Mouse (Mus musculus) limb, embryonic 11.5 days (tissue): Measurements from ENCODE around the gene Bicdl1. TPM values are rescaled to one million over a fixed set of nuclear protein-coding genes. Genes with fewer than 3 reads are reported as not detected.
A peak's percentile ranks its signal among the peaks of the same experiment; 100 is the strongest.
"Not testable (repeated sequence)": the region's sequence is repeated elsewhere in the genome, so short reads cannot be mapped to it uniquely, and the experiment has no call there.

ENCODE experiments used
- ATAC-seq: fragments of 200-750 bp; cut with Nextera tagmentation; 2 replicates; pipeline ENCODE4 v1.8.0; 2017; ENCODE audit warnings: low read depth; ENCODE audit not compliant: insufficient number of reproducible peaks, low FRiP score, low TSS enrichment
- DNase-seq: peaks from one replicate; pipeline ENCODE4 v3.0.0-alpha.2; 2015; ENCODE audit warnings: low spot score
- H3K27ac ChIP-seq: fragments of 300-500 bp; sonication (generic); replicated peaks from 2 replicates; pipeline ENCODE4 v1.5.1; 2014; ENCODE audit warnings: low read depth, mild to moderate bottlenecking, low read length
- H3K27me3 ChIP-seq: fragments of 300-500 bp; sonication (generic); 2 replicates; pipeline ENCODE4 v1.6.1; 2014; ENCODE audit warnings: mild to moderate bottlenecking, low read length, mixed read lengths; ENCODE audit not compliant: control insufficient read depth, insufficient read depth
- H3K36me3 ChIP-seq: fragments of 300-500 bp; sonication (generic); 2 replicates; pipeline ENCODE4 v1.6.1; 2014; ENCODE audit warnings: mild to moderate bottlenecking, low read length, moderate library complexity, mixed read lengths; ENCODE audit not compliant: control insufficient read depth, insufficient read depth
- H3K4me1 ChIP-seq: fragments of 300-500 bp; sonication (generic); 2 replicates; pipeline ENCODE4 v1.6.1; 2014; ENCODE audit warnings: low read length, mixed read lengths; ENCODE audit not compliant: control insufficient read depth, insufficient read depth
- H3K4me2 ChIP-seq: fragments of 300-500 bp; sonication (generic); 2 replicates; pipeline ENCODE4 v1.6.1; 2014; ENCODE audit warnings: low read depth, mild to moderate bottlenecking, moderate library complexity; ENCODE audit not compliant: severe bottlenecking
- H3K4me3 ChIP-seq: fragments of 300-500 bp; sonication (generic); 2 replicates; pipeline ENCODE4 v1.5.1; 2014; ENCODE audit warnings: low read depth, low read length
- H3K9ac ChIP-seq: fragments of 300-500 bp; sonication (generic); 2 replicates; pipeline ENCODE4 v1.6.1; 2014; ENCODE audit warnings: mild to moderate bottlenecking, low read length
- H3K9me3 ChIP-seq: fragments of 300-500 bp; sonication (generic); 2 replicates; pipeline ENCODE4 v1.6.1; 2016; ENCODE audit warnings: low read length; ENCODE audit not compliant: control insufficient read depth
- whole genome bisulfite sequencing: fragments of 180-500 bp; shearing (Covaris S2); extraction: QIAGEN DNeasy Blood & Tissue Kit; methylation state at CpG from one replicate; pipeline ENCODE4 v1.1.7; 2014; 5-methylcytosine and 5-hydroxymethylcytosine counted together
- polyA plus RNA-seq: library from polyadenylated mRNA; unstranded; fragments of >200 nt; fragmentation: Nextera tagmentation; extraction: Ambion mirVana; gene quantifications from 2 replicates; pipeline ENCODE4 v1.2.1, GENCODE M21; 2014

Bicdl1 gene
- polyA plus RNA-seq, 1 experiment from 2014 or later: 6.9 TPM

DNA sequence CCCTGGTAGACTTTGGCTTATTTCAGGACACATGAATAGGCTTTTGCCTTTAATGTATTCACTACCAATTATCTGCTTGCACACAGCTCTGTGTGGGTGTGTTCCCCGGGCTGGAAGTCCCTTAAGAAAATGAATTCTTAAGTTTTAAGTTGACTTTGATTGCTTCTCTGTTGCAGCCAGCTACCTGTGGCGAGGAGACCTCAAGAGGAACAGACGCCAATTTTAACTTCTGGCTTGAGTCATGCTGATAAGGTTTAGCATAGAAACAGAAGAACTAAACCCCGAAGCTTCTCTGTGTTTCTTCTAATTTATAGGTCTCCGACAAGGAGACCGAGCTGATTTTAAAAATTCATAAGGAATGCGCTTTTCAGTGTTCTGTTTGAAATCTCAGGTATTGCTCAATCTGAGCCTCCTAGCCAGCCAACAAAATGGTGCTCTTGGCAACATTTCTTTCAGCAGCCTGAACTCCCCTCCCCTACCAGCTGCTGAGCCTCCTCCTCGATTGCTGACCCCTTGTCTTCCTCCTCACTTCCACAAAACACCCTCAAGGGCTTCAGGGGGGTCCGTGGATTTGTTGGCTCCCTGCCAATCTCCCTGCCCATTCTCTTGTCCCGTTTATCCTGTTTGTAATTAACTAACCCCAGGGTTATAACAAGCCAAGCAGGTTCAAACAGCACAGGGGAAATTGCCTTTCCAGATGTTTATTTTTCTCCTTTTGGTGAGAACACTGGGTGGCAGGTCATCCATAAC is 27.2 kb upstream of the Bicdl1 start:
- no peak for ATAC-seq
- Histone ChIP-seq H3K27ac (no peak overlapping the region), H3K9me3 (no peaks in the 10 kb centered on the region), H3K27me3 (no peaks in the 10 kb centered on the region), H3K36me3 (no peaks in the 10 kb centered on the region), H3K4me2 (no peak overlapping the region), H3K4me3 (no peak overlapping the region), H3K4me1 (no peaks in the 10 kb centered on the region), H3K9ac (no peak overlapping the region)
- peak; percentile 41 for DNase-seq
- WGBS: 51% methylated on average over 10 of the region's 10 CpGs

DNA sequence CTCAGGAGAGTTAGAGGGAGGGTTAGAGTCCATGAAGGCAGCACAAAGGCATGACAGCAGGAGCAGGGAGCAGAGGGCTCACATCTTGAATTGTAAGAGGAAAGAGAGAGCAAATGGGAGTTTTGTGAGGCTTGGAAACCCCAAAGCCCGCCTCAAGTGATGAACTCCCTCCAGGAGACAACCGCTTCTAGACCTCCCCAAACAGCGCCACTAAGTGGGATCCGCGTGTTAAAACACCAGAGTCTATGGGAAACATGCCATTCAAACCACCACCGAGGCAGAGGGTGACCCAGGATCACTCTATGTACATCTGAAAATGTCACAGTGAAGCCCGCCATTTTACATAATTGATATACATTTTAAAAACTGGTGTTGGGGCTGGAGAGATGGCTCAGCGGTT is 26.1 kb upstream of the Bicdl1 start:
- Histone ChIP-seq H3K4me3 (no peak overlapping the region), H3K27me3 (no peaks in the 10 kb centered on the region), H3K9ac (no peak overlapping the region), H3K36me3 (no peaks in the 10 kb centered on the region), H3K4me2 (no peak overlapping the region), H3K4me1 (no peaks in the 10 kb centered on the region), H3K9me3 (no peaks in the 10 kb centered on the region), H3K27ac (no peak overlapping the region)
- no peak for DNase-seq
- no peak for ATAC-seq
- 77% methylated on average over 8 of the region's 8 CpGs for WGBS

DNA sequence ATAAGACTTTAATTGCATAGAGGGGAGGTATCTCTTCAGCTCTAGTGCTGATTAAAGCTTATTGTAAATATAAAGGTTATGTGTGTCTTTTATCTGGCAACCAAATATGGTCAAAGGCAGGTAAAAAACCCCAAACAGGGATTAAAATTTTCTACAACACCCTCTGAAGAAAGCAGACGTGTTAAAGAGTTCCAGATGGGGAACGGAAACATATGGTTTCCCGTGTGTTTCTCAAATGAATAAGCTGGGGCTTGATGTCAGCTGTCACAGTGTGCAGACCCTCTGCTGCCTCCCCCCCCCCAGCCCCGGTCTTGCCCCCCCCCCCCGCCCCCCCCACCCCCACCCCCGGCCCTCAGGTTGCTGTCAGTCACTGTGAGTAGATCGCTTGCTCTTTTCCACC is 24.1 kb upstream of the Bicdl1 start:
- Histone ChIP-seq H3K36me3 (no peaks in the 10 kb centered on the region), H3K27ac (peak overlapping the region; percentile 26; the same call in 1 of the 2 replicates), H3K4me1 (no peaks in the 10 kb centered on the region), H3K27me3 (no peaks in the 10 kb centered on the region), H3K9ac (no peak overlapping the region), H3K4me2 (no peak overlapping the region), H3K4me3 (no peak overlapping the region), H3K9me3 (no peaks in the 10 kb centered on the region)
- no peak for ATAC-seq
- no peak for DNase-seq
- 22% methylated on average over 5 of the region's 7 CpGs for WGBS

DNA sequence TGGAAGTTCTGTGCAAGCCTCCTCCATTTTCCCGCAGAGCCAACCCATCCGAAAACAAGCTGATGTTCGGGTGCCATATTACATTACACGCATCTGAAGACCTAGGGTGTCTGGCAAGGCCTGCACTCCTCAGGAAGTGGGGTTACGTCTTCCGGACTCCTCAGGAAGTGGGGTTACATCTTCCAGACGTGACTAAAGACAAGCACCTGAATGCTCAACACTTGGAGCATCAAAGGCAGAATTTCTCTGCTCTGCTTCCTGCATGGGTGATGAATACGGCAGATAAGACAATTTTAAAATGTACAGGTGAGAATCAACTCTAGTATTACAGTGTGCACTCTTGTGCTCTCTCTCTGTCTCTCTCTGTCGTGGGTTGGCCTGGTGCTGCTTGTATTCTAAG is 23.4 kb upstream of the Bicdl1 start:
- no peak overlapping the region for H3K4me3 ChIP-seq
- H3K36me3 ChIP-seq: no peaks in the 10 kb centered on the region
- H3K4me2 ChIP-seq: no peak overlapping the region
- no peaks in the 10 kb centered on the region for H3K4me1 ChIP-seq
- DNase-seq (no peak), ATAC-seq (no peak)
- H3K9ac ChIP-seq: no peak overlapping the region
- H3K27me3 ChIP-seq: no peaks in the 10 kb centered on the region
- no peaks in the 10 kb centered on the region for H3K9me3 ChIP-seq
- WGBS: 78% methylated on average over 9 of the region's 9 CpGs
- peak overlapping the region; percentile 26; the same call in 1 of the 2 replicates for H3K27ac ChIP-seq

DNA sequence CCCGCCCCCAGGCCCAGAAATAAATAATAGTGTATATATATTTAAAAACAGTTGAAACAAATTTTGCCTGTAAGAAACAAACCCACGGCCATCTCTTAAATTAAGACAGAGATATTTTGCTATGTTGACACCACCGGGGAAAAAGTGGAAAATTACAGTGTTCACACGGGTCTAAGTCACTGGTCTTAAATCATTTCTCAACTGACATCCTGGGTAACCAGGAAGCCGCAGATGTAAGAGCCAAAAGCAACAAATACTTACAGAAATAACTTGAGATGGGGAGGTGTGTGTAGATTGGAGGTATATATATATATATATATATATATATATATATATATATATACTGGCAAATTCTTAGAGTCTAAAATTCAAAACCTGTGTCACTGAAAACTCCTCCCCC is 21.5 kb upstream of the Bicdl1 start:
- no peaks in the 10 kb centered on the region for H3K27me3 ChIP-seq
- H3K36me3 ChIP-seq: no peaks in the 10 kb centered on the region
- 82% methylated on average over 5 of the region's 5 CpGs for WGBS
- DNase-seq (no peak), ATAC-seq (no peak)
- no peaks in the 10 kb centered on the region for H3K9me3 ChIP-seq
- H3K4me1 ChIP-seq: no peaks in the 10 kb centered on the region
- H3K27ac ChIP-seq: no peak overlapping the region
- H3K4me3 ChIP-seq: no peak overlapping the region
- H3K9ac ChIP-seq: no peak overlapping the region
- no peak overlapping the region for H3K4me2 ChIP-seq

DNA sequence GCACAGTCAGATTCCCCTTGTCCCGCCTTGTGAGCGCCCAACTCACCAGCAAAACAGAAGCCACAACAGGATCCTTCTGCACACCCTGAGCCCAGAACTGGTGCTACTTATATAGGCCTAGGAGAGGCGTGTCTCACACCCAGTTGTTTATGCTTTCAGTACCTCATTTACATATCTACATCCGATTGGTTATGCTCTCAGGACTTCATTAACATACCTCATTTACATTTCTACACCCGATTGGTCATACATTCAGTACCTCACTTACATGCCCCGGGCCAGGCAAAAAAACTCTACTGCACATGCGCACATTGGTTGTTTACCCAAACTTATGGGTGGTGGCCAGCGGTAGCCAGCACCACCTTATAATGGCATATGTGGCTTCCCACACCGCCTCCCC is 20.5 kb upstream of the Bicdl1 start:
- H3K36me3 ChIP-seq, H3K9me3 ChIP-seq, H3K27me3 ChIP-seq, H3K4me1 ChIP-seq, H3K4me2 ChIP-seq, H3K4me3 ChIP-seq, ATAC-seq, H3K9ac ChIP-seq, H3K27ac ChIP-seq, DNase-seq: not testable (repeated sequence)
- 91% methylated on average over 9 of the region's 9 CpGs for WGBS

DNA sequence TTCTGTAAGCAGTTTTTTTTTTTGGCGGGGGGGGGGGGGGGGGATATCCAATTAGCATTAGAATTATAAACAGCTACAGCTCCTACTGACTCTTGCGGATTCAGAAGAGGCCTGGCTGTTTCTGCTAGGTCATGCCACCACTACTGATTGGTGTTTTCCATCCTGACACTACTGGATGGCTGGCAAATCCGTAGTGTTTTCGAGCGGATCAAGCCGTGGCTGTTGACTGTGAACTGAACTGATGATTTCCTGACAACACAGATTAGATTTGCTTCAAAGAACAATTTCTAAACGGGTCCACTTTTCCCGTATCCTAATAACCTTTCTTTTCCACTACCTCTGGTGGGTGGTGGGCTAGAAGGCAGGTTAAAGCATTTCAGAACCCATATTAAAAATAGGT is 16.9 kb upstream of the Bicdl1 start:
- Histone ChIP-seq H3K27me3 (no peaks in the 10 kb centered on the region), H3K9me3 (no peaks in the 10 kb centered on the region), H3K4me2 (no peak overlapping the region), H3K4me1 (no peaks in the 10 kb centered on the region), H3K27ac (no peak overlapping the region), H3K36me3 (no peaks in the 10 kb centered on the region), H3K4me3 (no peak overlapping the region), H3K9ac (no peak overlapping the region)
- 74% methylated on average over 8 of the region's 8 CpGs for WGBS
- no peak for DNase-seq
- no peak for ATAC-seq

DNA sequence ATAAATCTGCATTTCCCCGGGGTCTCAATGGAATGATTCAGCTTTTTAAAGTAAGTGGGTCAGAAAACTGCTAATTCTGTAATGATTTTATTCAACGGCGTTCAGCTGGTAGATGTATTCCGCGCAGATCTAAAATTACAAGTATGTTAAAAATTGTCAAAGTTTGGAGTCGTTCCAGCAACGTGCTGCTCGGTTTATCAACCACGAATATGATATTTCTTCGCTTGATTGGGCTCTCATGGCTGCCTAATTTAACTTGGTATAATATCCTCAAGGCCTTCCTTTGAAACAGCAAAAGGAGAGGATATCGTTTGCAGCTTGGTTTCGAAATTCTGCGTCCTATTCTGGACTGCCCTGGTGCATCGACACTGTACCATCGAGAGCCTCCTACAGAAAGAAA is 13.9 kb upstream of the Bicdl1 start:
- Histone ChIP-seq H3K9ac (no peak overlapping the region), H3K4me1 (no peaks in the 10 kb centered on the region), H3K27ac (no peak overlapping the region), H3K4me2 (no peak overlapping the region), H3K4me3 (no peak overlapping the region), H3K36me3 (no peaks in the 10 kb centered on the region), H3K27me3 (no peaks in the 10 kb centered on the region), H3K9me3 (no peaks in the 10 kb centered on the region)
- no peak for DNase-seq
- no peak for ATAC-seq
- 91% methylated on average over 15 of the region's 15 CpGs for WGBS

DNA sequence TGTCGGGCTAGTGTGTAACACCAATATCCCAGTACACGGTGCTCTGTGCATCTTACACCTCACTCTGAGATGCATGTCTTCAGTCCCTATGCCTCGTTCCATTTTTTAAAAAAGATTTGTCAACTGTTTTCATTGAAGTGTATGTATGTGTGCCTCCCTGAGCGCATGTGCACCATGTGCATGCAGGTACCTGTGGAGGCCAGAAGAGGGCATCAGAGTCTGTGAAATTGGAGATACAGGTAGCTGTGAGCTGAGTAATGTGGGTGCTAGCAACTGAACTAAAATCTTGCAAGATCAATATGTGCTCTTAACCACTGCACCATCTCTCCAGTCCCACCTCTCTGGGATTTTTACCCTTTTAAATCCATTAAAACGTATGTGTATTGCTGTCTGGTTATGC is 6.6 kb upstream of the Bicdl1 start:
- 95% methylated on average over 5 of the region's 5 CpGs for WGBS
- H3K9me3 ChIP-seq: no peaks in the 10 kb centered on the region
- H3K4me3 ChIP-seq: no peak overlapping the region
- no peaks in the 10 kb centered on the region for H3K36me3 ChIP-seq
- no peaks in the 10 kb centered on the region; the same call in none of the 2 replicates for H3K27me3 ChIP-seq
- no peak for DNase-seq
- H3K27ac ChIP-seq: no peak overlapping the region
- no peaks in the 10 kb centered on the region for H3K4me1 ChIP-seq
- no peak overlapping the region for H3K4me2 ChIP-seq
- H3K9ac ChIP-seq: no peak overlapping the region
- no peak for ATAC-seq
